Mouse (Mus musculus): ENCODE results near the gene Tarbp2. TPM values are rescaled to one million over a fixed set of nuclear protein-coding genes. Genes with fewer than 3 reads are reported as not detected.

Tarbp2 gene
- polyA plus RNA-seq, 1 experiment from 2014 or later = 94.7 TPM

- no peak overlapping the region for H3K4me2 ChIP-seq (replicated peaks)
- H3K36me3 ChIP-seq = peaks cover 86% of the 10 kb centered on the region
- no peak overlapping the region for H3K9ac ChIP-seq
- 83% methylated on average over 3 of the region's 3 CpGs for WGBS
- no peaks in the 10 kb centered on the region for H3K4me1 ChIP-seq
- no peaks in the 10 kb centered on the region for H3K9me3 ChIP-seq (replicated peaks)
- no peaks in the 10 kb centered on the region for H3K27me3 ChIP-seq
- no peak overlapping the region for H3K4me3 ChIP-seq (replicated peaks)
- no peak overlapping the region for H3K27ac ChIP-seq (replicated peaks)
- no peak for ATAC-seq (ENCODE audit: insufficient number of reproducible peaks, low FRiP score, low TSS enrichment, low read depth)
These were observed 19.7 kb upstream of the Tarbp2 start for GRCm38 (mm10) chr15:102498322-102498721.

GRCm38 (mm10) chr15:102499370-102499769 is 18.6 kb upstream of the Tarbp2 start:
- H3K4me3 ChIP-seq (replicated peaks) = no peak overlapping the region
- H3K9ac ChIP-seq = no peak overlapping the region
- H3K4me2 ChIP-seq (replicated peaks) = no peak overlapping the region
- ATAC-seq (ENCODE audit: insufficient number of reproducible peaks, low FRiP score, low TSS enrichment, low read depth) = no peak
- H3K9me3 ChIP-seq (replicated peaks) = no peaks in the 10 kb centered on the region
- peaks cover 88% of the 10 kb centered on the region for H3K36me3 ChIP-seq
- no peaks in the 10 kb centered on the region for H3K4me1 ChIP-seq
- 69% methylated on average over 3 of the region's 3 CpGs for WGBS
- H3K27me3 ChIP-seq = no peaks in the 10 kb centered on the region
- H3K27ac ChIP-seq (replicated peaks) = no peak overlapping the region

GRCm38 (mm10) chr15:102499851-102500250 is 18.1 kb upstream of the Tarbp2 start:
- Histone ChIP-seq H3K4me3 (replicated peaks) (no peak overlapping the region), H3K27me3 (no peaks in the 10 kb centered on the region), H3K9me3 (replicated peaks) (no peaks in the 10 kb centered on the region), H3K4me2 (replicated peaks) (no peak overlapping the region), H3K9ac (no peak overlapping the region), H3K27ac (replicated peaks) (no peak overlapping the region), H3K4me1 (no peaks in the 10 kb centered on the region), H3K36me3 (peaks cover 90% of the 10 kb centered on the region)
- 82% methylated on average over 6 of the region's 6 CpGs for WGBS
- ATAC-seq (ENCODE audit: insufficient number of reproducible peaks, low FRiP score, low TSS enrichment, low read depth) = no peak

- Histone ChIP-seq H3K27me3 (no peaks in the 10 kb centered on the region), H3K4me2 (replicated peaks) (no peak overlapping the region), H3K9ac (no peak overlapping the region), H3K36me3 (peaks cover 90% of the 10 kb centered on the region), H3K27ac (replicated peaks) (no peak overlapping the region), H3K4me1 (no peaks in the 10 kb centered on the region), H3K4me3 (replicated peaks) (no peak overlapping the region), H3K9me3 (replicated peaks) (no peaks in the 10 kb centered on the region)
- ATAC-seq (ENCODE audit: insufficient number of reproducible peaks, low FRiP score, low TSS enrichment, low read depth) = no peak
- 87% methylated on average over 5 of the region's 5 CpGs for WGBS
These were observed 17.5 kb upstream of the Tarbp2 start for GRCm38 (mm10) chr15:102500479-102500878.

- Histone ChIP-seq H3K4me3 (replicated peaks) (no peak overlapping the region), H3K4me1 (peaks cover 3% of the 10 kb centered on the region; the same call in 1 of the 2 replicates), H3K27me3 (no peaks in the 10 kb centered on the region), H3K36me3 (peaks cover 85% of the 10 kb centered on the region), H3K27ac (replicated peaks) (no peak overlapping the region; the same call in 1 of the 2 replicates), H3K9ac (no peak overlapping the region), H3K4me2 (replicated peaks) (no peak overlapping the region), H3K9me3 (replicated peaks) (no peaks in the 10 kb centered on the region)
- WGBS = 84% methylated on average over 19 of the region's 19 CpGs
- no peak for ATAC-seq (ENCODE audit: insufficient number of reproducible peaks, low FRiP score, low TSS enrichment, low read depth)
These were observed 16.7 kb upstream of the Tarbp2 start for GRCm38 (mm10) chr15:102501084-102501814.

GRCm38 (mm10) chr15:102502254-102502840 is 15.6 kb upstream of the Tarbp2 start:
- peaks cover 3% of the 10 kb centered on the region; the same call in 1 of the 2 replicates for H3K4me1 ChIP-seq
- H3K27ac ChIP-seq (replicated peaks) = no peak overlapping the region
- no peak for ATAC-seq (ENCODE audit: insufficient number of reproducible peaks, low FRiP score, low TSS enrichment, low read depth)
- H3K9me3 ChIP-seq (replicated peaks) = no peaks in the 10 kb centered on the region
- 75% methylated on average over 9 of the region's 9 CpGs for WGBS
- no peaks in the 10 kb centered on the region for H3K27me3 ChIP-seq
- H3K4me3 ChIP-seq (replicated peaks) = no peak overlapping the region
- peaks cover 78% of the 10 kb centered on the region for H3K36me3 ChIP-seq
- H3K9ac ChIP-seq = no peak overlapping the region
- H3K4me2 ChIP-seq (replicated peaks) = no peak overlapping the region

- H3K27ac ChIP-seq (replicated peaks) = no peak within 1 kb of the TSS
- 80% methylated on average over 1 of the region's 1 CpGs for WGBS
- H3K4me3 ChIP-seq (replicated peaks) = no peak within 1 kb of the TSS
- ATAC-seq (ENCODE audit: insufficient number of reproducible peaks, low FRiP score, low TSS enrichment, low read depth) = no peak
- peaks cover 74% of the 10 kb centered on the region for H3K36me3 ChIP-seq
- H3K9ac ChIP-seq = no peak within 1 kb of the TSS
- no peak within 1 kb of the TSS for H3K4me2 ChIP-seq (replicated peaks)
- H3K9me3 ChIP-seq (replicated peaks) = no peaks in the 10 kb centered on the region
- no peaks in the 10 kb centered on the region for H3K27me3 ChIP-seq
- H3K4me1 ChIP-seq = peaks cover 3% of the 10 kb centered on the region; the same call in 1 of the 2 replicates
These were observed 14.5 kb upstream of the Tarbp2 start, which contains the start of gene Gm10337 for GRCm38 (mm10) chr15:102503447-102503846. TSS of gene Gm10337 (plus strand) at chr15:102503722.

- H3K4me2 ChIP-seq (replicated peaks) = no peak overlapping the region
- no peak for ATAC-seq (ENCODE audit: insufficient number of reproducible peaks, low FRiP score, low TSS enrichment, low read depth)
- no peak overlapping the region for H3K9ac ChIP-seq
- 83% methylated on average over 9 of the region's 9 CpGs for WGBS
- no peaks in the 10 kb centered on the region for H3K27me3 ChIP-seq
- peaks cover 3% of the 10 kb centered on the region for H3K4me1 ChIP-seq
- no peak overlapping the region for H3K27ac ChIP-seq (replicated peaks)
- no peaks in the 10 kb centered on the region for H3K9me3 ChIP-seq (replicated peaks)
- peaks cover 70% of the 10 kb centered on the region for H3K36me3 ChIP-seq
- H3K4me3 ChIP-seq (replicated peaks) = no peak overlapping the region
These were observed 13.8 kb upstream of the Tarbp2 start for GRCm38 (mm10) chr15:102503924-102504782.

- no peaks in the 10 kb centered on the region for H3K27me3 ChIP-seq
These were observed 12.8 kb upstream of the Tarbp2 start for GRCm38 (mm10) chr15:102505073-102505769.

GRCm38 (mm10) chr15:102505770-102506463 is 12.1 kb upstream of the Tarbp2 start:
- H3K4me1 ChIP-seq = peaks cover 19% of the 10 kb centered on the region
- no peak for ATAC-seq (ENCODE audit: insufficient number of reproducible peaks, low FRiP score, low TSS enrichment, low read depth)
- no peaks in the 10 kb centered on the region for H3K9me3 ChIP-seq (replicated peaks)
- no peak overlapping the region for H3K4me2 ChIP-seq (replicated peaks)
- 83% methylated on average over 9 of the region's 9 CpGs for WGBS
- peaks cover 53% of the 10 kb centered on the region for H3K36me3 ChIP-seq
- no peak overlapping the region for H3K9ac ChIP-seq
- H3K27ac ChIP-seq (replicated peaks) = no peak overlapping the region
- H3K27me3 ChIP-seq = no peaks in the 10 kb centered on the region
- H3K4me3 ChIP-seq (replicated peaks) = no peak overlapping the region

More at GRCm38 (mm10) chr15:102505073-102505769, 12.8 kb upstream of the Tarbp2 start:
- Histone ChIP-seq H3K9ac (no peak overlapping the region), H3K9me3 (replicated peaks) (no peaks in the 10 kb centered on the region), H3K27ac (replicated peaks) (no peak overlapping the region), H3K4me2 (replicated peaks) (no peak overlapping the region), H3K4me1 (peaks cover 13% of the 10 kb centered on the region), H3K36me3 (peaks cover 60% of the 10 kb centered on the region), H3K4me3 (replicated peaks) (no peak overlapping the region)
- 61% methylated on average over 12 of the region's 12 CpGs for WGBS
- no peak for ATAC-seq (ENCODE audit: insufficient number of reproducible peaks, low FRiP score, low TSS enrichment, low read depth)
